Mouse (Mus musculus): ENCODE results near the gene Frmd4b.
"Not testable (repeated sequence)": the region's sequence is repeated elsewhere in the genome, so short reads cannot be mapped to it uniquely, and the experiment has no call there.

The Frmd4b gene

GRCm38 (mm10) chr6:97283676-97284075, 333.7 kb downstream of the Frmd4b start:
- DNase-seq = no peak

- DNase-seq = peak; percentile 60 to 72
Measured at GRCm38 (mm10) chr6:97278878-97279277, 338.5 kb downstream of the Frmd4b start.

- DNase-seq = peak; percentile 83 to 89
Measured at GRCm38 (mm10) chr6:97278014-97278787, 339.1 kb downstream of the Frmd4b start.

- no peak for DNase-seq
Measured at GRCm38 (mm10) chr6:97276890-97277497, 340.3 kb downstream of the Frmd4b start.

GRCm38 (mm10) chr6:97276366-97276765, 341.0 kb downstream of the Frmd4b start:
- DNase-seq = peak; percentile 31 to 63

- no peak for DNase-seq
Measured at GRCm38 (mm10) chr6:97275760-97276159, 341.6 kb downstream of the Frmd4b start.

GRCm38 (mm10) chr6:97273777-97274176, 343.6 kb downstream of the Frmd4b start:
- DNase-seq = no peak

DNA sequence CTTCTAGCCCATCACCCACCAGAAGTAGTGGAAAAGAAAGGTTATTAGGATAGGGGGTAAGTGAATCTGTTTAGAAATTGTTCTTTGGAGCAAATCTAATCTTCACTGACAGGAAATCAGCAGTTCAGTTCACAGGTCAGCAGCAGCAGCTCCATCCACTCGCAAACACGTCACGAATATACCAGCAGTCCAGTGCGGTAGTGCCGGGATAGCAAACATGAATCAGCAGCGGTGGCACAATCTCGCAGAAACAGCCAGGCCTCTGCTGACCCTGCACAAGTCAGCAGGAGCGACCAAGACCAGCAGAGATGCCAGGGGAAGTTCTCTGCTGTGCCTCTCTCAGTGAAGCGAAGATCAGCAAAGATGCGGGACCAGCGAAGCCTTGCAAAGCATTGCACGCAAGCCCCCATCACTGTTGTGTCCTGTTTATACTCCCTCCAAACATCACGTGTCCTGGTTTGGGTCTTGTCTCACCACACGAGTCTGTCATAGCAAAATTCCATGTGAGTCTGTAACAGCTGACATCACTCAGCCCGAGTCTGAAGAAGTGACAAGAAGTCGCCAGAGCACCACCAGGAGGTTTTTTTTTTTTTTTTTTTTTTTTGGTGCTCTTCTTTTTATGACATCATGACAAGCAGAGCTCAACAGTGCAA, 344.2 kb downstream of the Frmd4b start:
- DNase-seq = no peak

DNA sequence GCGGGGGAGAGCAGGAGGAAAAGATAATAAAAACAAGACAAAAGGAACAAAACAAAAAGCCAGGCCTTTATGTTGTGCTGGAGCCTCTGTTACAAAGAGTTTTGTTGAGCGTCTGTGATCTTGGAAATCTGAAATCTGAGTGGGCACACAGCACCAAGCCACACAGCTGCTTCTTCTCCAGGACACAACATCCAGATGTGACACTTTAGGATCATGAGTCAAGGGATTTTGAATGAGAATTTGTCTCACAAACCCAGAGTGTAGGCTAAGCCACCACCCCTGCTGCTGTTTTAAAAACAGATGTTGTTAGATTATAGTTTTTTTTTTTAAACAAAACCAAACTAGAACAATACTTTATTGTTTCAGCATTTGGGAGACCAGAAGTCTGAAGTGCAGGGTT, 345.0 kb downstream of the Frmd4b start:
- no peak for DNase-seq

DNA sequence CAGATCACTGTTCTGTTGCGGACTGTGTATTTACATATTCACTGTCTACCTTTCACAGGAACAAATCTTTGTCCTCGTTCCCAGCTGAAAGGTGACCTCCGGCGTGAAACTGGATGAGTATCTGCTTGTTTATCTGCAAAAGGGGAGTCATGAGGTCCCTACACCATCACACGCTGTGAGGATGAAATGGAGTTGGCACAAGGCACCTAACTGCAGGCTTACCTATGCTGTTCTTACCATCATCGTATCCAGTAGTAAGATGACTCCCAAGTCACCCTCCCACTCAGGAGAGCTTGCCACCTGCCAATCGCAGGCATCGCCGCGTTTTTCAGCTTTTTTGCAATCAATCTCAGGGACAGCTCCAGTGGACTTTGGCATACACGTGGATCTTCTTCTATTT, 347.7 kb downstream of the Frmd4b start:
- DNase-seq = no peak

- no peak for DNase-seq
Measured at GRCm38 (mm10) chr6:97267132-97267531, 350.2 kb downstream of the Frmd4b start.

DNA sequence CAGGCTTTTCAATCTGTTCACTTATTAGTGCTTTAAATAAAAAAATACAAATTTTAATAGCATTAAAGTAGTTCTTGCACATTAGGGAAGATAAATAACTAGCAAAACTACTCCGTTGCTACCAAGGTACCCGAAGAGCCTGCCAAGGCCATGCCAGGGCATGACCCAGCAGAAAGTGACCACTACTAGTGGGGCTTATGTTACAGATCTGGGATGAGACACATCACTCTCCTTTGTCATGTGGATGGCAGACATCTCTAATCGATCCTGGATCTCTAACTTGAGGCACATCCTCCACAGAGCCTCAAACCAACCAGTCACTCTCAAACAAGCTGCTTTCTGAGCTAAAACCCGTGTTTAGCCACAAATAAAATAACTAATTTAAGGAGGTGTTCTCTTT, 350.7 kb downstream of the Frmd4b start:
- no peak for DNase-seq

- DNase-seq = no peak
Measured at GRCm38 (mm10) chr6:97265705-97266104, 351.6 kb downstream of the Frmd4b start.

DNA sequence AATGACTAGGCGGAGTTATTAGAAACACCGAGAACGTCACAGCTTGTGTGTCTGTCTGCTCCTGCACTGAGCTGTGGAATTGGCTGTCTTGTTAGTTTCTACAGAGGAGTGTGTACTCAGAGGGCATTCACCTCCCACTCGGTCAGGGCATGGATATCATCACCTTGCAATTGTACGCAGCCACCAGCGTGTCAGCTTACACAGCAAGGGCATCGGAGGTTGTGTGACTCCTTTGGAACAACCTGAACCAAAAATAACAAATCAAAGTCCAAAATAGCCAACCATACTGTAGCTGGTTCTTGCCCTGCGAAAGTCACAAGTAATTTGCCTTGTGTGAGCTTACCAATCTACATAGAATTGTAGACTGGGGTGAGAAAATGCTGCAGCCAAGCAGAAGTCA, 352.1 kb downstream of the Frmd4b start:
- no peak for DNase-seq

DNA sequence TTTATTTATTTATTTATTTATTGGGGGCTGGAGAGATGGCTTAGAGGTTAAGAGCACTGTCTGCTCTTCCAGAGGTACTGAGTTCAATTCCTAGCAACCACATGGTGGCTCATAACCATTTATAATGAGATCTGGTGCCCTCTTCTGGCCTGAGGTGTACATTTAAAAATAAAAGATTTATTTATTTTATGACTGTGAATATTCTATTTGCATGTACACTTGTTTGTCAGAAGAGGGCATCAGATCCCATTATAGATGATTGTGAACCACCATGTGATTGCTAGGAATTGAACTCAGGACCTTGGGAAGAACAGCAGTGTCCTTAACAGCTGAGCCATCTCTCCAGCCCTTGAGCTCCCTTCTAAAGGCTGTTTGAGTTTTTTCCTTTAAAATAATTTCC, 353.6 kb downstream of the Frmd4b start:
- DNase-seq = not testable (repeated sequence)

DNA sequence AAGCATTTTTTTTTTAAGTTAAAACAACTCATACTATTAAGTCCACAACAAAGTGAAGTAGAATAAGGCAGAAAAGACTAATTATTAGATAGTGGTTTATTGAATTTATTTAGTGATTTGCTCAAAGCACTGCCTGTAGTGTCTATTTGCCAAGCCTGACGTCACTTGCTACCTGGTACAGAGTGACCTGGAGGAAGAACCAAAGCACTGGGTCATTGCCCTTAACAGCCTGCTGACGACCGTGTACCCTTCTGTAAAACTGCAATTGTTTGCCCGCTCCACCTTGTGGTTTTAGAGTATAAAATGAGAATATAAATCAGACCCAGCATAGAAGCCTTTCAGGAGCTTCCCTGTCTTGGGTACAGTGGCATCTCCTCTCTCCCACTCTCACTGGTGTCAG, 355.1 kb downstream of the Frmd4b start:
- DNase-seq = no peak

GRCm38 (mm10) chr6:97259926-97260325, 357.4 kb downstream of the Frmd4b start:
- not testable (repeated sequence) for DNase-seq

DNA sequence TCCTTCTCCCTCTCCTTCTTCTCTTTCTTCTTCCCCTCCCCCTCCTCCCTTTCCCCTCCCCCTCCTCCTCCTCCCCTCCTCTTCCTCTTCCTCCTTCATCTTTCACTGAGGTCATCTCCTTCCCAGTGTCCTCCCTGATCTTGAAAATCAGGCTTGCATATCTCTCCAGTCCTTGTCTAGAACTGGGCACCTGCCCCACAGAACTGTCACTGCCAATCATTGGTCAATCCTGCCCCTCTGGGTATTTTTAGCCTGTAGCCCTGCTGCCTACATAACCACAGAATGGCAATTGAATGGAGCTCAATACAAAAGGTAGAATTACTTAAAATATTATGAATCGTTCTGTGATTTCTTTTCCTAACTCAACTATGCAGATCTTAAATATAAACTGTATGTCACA, 358.9 kb downstream of the Frmd4b start:
- no peak for DNase-seq

DNA sequence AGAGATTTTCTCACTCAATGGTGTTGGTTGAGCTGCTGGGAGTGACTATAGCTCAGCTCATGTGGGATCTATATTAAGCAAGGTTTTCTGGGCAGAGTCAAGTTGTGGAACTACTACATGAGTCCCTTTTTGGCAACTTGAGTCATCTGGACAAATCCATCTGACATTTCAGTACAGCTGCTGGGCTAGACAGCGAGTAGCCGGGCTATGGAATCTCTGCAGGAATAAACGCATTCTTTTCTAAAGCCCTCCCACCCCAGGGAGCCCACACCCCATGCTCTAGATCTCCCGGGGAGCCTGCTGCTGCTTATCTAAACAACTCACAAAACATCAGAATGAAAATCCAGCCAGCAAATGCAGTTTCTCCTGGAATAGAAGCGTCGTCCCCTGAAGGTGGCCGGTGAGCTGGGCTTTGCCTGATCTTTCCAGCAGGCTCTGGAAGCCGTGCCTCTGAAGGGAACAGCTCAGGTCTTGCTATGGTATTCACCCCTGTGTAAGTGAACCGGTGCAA, 364.6 kb downstream of the Frmd4b start, which contains the start of gene Lmod3:
TSS of gene Lmod3 (minus strand) at position 49 of the 511 bp plus-strand sequence.
- DNase-seq = peak in 1 of 2 experiments; percentile 55

DNA sequence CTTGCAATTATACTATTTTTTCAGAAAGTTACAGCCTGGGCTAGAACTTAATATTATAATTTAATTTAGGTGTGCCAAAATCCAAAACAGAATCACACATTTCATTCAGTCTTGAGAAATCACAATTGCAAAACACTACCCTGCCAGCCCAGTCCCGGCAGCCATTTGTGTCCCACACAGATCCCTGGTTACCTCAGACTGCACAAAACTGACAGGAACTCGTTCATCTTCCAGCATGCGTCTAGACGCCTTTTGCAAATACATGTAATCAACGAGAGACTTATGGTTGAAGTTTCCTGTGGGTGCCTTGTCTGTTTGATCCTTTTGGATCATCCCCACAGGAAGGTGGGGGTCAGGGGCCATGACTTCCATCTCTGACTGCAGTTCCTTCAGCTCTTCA, 365.3 kb downstream of the Frmd4b start:
- DNase-seq = no peak

- DNase-seq = peak; percentile 65 to 76
Measured at GRCm38 (mm10) chr6:97250966-97251365, 366.4 kb downstream of the Frmd4b start.

DNA sequence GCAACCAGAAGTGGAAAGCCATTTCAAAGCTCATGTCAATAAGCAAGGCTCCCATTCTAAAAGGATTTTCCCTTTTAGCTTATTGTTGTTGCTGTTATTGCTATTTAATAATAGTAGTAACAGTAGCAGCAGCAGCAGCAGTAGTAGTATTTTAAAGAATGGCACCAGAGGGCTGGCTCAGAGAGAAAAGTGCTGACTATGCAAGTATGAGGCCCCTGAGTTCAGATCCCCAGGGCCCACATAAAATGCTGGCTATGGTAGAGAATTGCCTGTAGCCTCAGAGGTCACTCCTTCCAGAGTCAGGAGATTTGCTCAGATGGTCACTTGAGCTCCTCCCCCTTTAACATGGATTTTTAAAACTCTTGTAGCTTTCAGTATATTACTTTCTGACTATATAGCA, 372.1 kb downstream of the Frmd4b start:
- DNase-seq = no peak

DNA sequence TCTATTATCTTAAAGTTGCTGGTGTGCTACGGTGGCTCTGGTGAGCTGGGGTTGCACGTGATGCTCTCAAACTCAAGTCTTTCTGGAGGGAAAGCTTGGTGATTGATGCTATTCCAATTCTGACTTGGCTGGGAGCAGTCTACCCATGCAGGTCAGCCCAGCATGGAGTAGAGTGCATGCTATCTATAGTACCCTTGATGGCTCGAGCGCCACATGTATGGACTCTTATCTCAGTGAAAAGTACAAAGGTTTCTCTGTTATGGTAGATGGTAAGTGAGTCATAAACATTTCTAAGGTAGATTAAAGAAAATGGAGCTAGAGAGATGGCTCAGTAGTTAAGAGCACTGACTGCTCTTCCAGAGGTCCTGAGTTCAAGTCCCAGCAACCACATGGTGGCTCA, 374.8 kb downstream of the Frmd4b start:
- no peak for DNase-seq

DNA sequence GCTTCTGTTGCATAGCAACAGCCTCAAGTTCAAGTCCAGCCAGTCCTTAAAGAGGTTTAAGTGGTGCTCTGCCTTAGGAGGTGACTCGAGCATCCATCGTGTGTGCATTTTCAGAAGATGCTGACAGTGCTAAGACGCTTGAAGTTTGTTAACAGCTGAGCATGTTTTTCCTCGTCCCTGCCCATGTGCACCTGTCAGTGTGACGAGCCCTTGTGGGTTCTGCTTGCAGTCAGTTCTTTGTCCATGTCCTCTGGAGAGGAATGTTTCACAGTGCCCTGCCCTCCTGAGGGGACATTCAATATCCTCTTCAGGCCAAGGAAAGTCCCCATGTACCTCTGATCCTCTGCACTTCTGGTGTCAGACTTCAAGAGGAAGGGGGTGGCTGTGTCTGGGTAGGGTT, 377.2 kb downstream of the Frmd4b start:
- no peak for DNase-seq
